Mouse (Mus musculus): ENCODE measurements around the gene Agr2.

Gene Agr2

GRCm38 (mm10) chr12:35992711-35993110, at the start of gene Agr2:
Agr2 (plus strand) TSS chr12:35992907.
- no peak for DNase-seq (ENCODE audit: low read depth, low spot score)

- DNase-seq (ENCODE audit: low read depth, low spot score), result no peak
Observed at GRCm38 (mm10) chr12:35951757-35952156, 41.0 kb upstream of the Agr2 start.

GRCm38 (mm10) chr12:35957235-35957634, 35.5 kb upstream of the Agr2 start:
- DNase-seq (ENCODE audit: low read depth, low spot score), result peak; percentile 16

GRCm38 (mm10) chr12:35966098-35966767, 26.5 kb upstream of the Agr2 start:
- no peak for DNase-seq (ENCODE audit: low read depth, low spot score)

- no peak for DNase-seq (ENCODE audit: low read depth, low spot score)
Observed at GRCm38 (mm10) chr12:35966768-35967141, 26.0 kb upstream of the Agr2 start.

- no peak for DNase-seq (ENCODE audit: low read depth, low spot score)
Observed at GRCm38 (mm10) chr12:35975898-35976297, 16.8 kb upstream of the Agr2 start.

GRCm38 (mm10) chr12:35977633-35978246, 15.0 kb upstream of the Agr2 start:
- no peak for DNase-seq (ENCODE audit: low read depth, low spot score)

- DNase-seq (ENCODE audit: low read depth, low spot score), result no peak
Observed at GRCm38 (mm10) chr12:35979625-35980024, 13.1 kb upstream of the Agr2 start.

GRCm38 (mm10) chr12:35981732-35982360, 10.9 kb upstream of the Agr2 start:
- peak; percentile 73 for DNase-seq (ENCODE audit: low read depth, low spot score)

GRCm38 (mm10) chr12:35983472-35983871, 9.2 kb upstream of the Agr2 start:
- DNase-seq (ENCODE audit: low read depth, low spot score), result no peak

- no peak for DNase-seq (ENCODE audit: low read depth, low spot score)
Observed at GRCm38 (mm10) chr12:35984743-35985142, 8.0 kb upstream of the Agr2 start.

GRCm38 (mm10) chr12:35993583-35993982, 876 bp downstream of the Agr2 start:
- no peak for DNase-seq (ENCODE audit: low read depth, low spot score)

- no peak for DNase-seq (ENCODE audit: low read depth, low spot score)
Observed at GRCm38 (mm10) chr12:35994098-35994497, 1.4 kb downstream of the Agr2 start.

GRCm38 (mm10) chr12:35995799-35996198, 3.1 kb downstream of the Agr2 start:
- peak; percentile 77 for DNase-seq (ENCODE audit: low read depth, low spot score)

- no peak for DNase-seq (ENCODE audit: low read depth, low spot score)
Observed at GRCm38 (mm10) chr12:36004714-36005113, 12.0 kb downstream of the Agr2 start.

- DNase-seq (ENCODE audit: low read depth, low spot score), result no peak
Observed at GRCm38 (mm10) chr12:36007581-36007980, 14.9 kb downstream of the Agr2 start.

- DNase-seq (ENCODE audit: low read depth, low spot score), result no peak
Observed at GRCm38 (mm10) chr12:36008364-36009047, 15.8 kb downstream of the Agr2 start.

- DNase-seq (ENCODE audit: low read depth, low spot score), result no peak
Observed at GRCm38 (mm10) chr12:36013216-36013910, 20.7 kb downstream of the Agr2 start.

- DNase-seq (ENCODE audit: low read depth, low spot score), result peak; percentile 45
Observed at GRCm38 (mm10) chr12:36017791-36018190, 25.1 kb downstream of the Agr2 start.

GRCm38 (mm10) chr12:36019572-36019971, 26.9 kb downstream of the Agr2 start:
- no peak for DNase-seq (ENCODE audit: low read depth, low spot score)

GRCm38 (mm10) chr12:36020081-36020480, 27.4 kb downstream of the Agr2 start:
- DNase-seq (ENCODE audit: low read depth, low spot score), result peak; percentile 39

GRCm38 (mm10) chr12:36020710-36021109, 28.0 kb downstream of the Agr2 start:
- peak; percentile 64 for DNase-seq (ENCODE audit: low read depth, low spot score)

Measured in ZHBTc4 (cell line).